In the genomic region with DNA sequence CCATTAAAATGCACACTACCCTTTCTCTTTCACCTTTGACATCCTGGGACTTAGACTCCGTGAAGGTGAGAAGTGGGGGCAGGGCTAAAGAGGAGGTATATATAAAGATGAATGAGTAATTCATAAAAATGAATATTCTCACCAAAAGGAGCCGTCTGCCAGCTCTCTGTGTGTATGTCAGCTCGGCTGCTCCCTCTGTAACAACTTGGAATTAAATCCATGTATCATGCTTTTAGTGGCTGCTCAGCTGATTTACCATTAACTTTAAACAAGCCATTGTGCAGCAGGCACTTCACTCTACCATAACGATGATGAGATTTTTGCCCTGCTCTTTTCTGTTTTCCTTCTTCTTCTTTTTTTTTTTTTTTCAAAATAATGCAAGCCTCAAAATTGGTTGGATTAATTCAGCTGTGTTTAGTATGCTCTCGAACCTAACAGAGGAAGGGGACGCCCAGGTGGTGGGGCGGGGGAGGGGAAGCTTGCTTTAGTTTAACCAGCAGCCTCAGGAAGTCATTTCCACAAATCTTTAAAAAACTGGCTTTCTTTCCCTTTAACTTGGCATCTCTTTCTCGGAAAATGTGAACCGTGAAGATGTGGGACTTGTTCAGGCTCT, we compare ENCODE assay signal across 7 mouse cellular contexts.
A peak's percentile ranks its signal among the peaks of the same experiment; 100 is the strongest.
DNase-seq lines count a peak whose midpoint lies in the region; ATAC-seq and TF ChIP-seq lines count a peak whose summit lies in the region.

No protein-coding gene starts in this region.

- no peaks in the 10 kb centered on the region for H3K9me3 ChIP-seq in forebrain, embryonic 10.5 days
- no peaks in the 10 kb centered on the region for H3K9me3 ChIP-seq in intestine, embryonic 15.5 days
- H3K9me3 ChIP-seq in neural tube, embryonic 15.5 days (replicated peaks): no peaks in the 10 kb centered on the region

- H3K36me3 ChIP-seq in forebrain, embryonic 10.5 days (replicated peaks): no peaks in the 10 kb centered on the region
- no peaks in the 10 kb centered on the region for H3K36me3 ChIP-seq in intestine, embryonic 15.5 days
- H3K36me3 ChIP-seq in neural tube, embryonic 15.5 days: no peaks in the 10 kb centered on the region

- peak overlapping the region; percentile 49 for H3K4me2 ChIP-seq in intestine, embryonic 15.5 days (replicated peaks)
- peak overlapping the region; percentile 50 for H3K4me2 ChIP-seq in neural tube, embryonic 15.5 days

- no peak for TF ChIP-seq CTCF in left cerebral cortex, adult 2 months (IDR thresholded peaks at IDR 0.05)

- H3K4me1 ChIP-seq in forebrain, embryonic 10.5 days: peaks cover 36% of the 10 kb centered on the region
- no peaks in the 10 kb centered on the region; the same call in 1 of the 2 replicates for H3K4me1 ChIP-seq in intestine, embryonic 15.5 days (replicated peaks)
- H3K4me1 ChIP-seq in neural tube, embryonic 15.5 days: peaks cover 42% of the 10 kb centered on the region

- WGBS in forebrain, embryonic 10.5 days: 22% methylated on average over 9 of the region's 9 CpGs
- 15% methylated on average over 9 of the region's 9 CpGs for WGBS in intestine, embryonic 15.5 days
- WGBS in neural tube, embryonic 15.5 days: 6% methylated on average over 9 of the region's 9 CpGs

- H3K9ac ChIP-seq in intestine, embryonic 15.5 days: no peak overlapping the region
- 0 out of 2 replicates have a peak overlapping the region, but pooled peaks have one; percentile 20 for H3K9ac ChIP-seq in neural tube, embryonic 15.5 days (replicated peaks)

- ATAC-seq in intestine, embryonic 15.5 days: no peak
- 0 out of 2 replicates have a peak, but pooled peaks have one; percentile 36 for ATAC-seq in neural tube, embryonic 15.5 days (ENCODE audit: low FRiP score)

- peaks cover 56% of the 10 kb centered on the region for H3K27me3 ChIP-seq in forebrain, embryonic 10.5 days (ENCODE audit: poor library complexity, severe bottlenecking)
- H3K27me3 ChIP-seq in intestine, embryonic 15.5 days (replicated peaks): peaks cover 3% of the 10 kb centered on the region; the same call in 1 of the 2 replicates
- no peaks in the 10 kb centered on the region for H3K27me3 ChIP-seq in neural tube, embryonic 15.5 days (replicated peaks)

- intact Hi-C loops in left cerebral cortex, adult 2 months (cut with DNase I): no loop called here

- no peak overlapping the region for H3K27ac ChIP-seq in left cerebral cortex, adult 2 months
- peak overlapping the region; percentile 70; the same call in 1 of the 2 replicates for H3K27ac ChIP-seq in forebrain, embryonic 10.5 days
- no peak overlapping the region for H3K27ac ChIP-seq in intestine, embryonic 15.5 days
- H3K27ac ChIP-seq in neural tube, embryonic 15.5 days (replicated peaks): peak overlapping the region; percentile 78

- peak overlapping the region; percentile 36 for H3K4me3 ChIP-seq in left cerebral cortex, adult 2 months
- H3K4me3 ChIP-seq in forebrain, embryonic 10.5 days: peak overlapping the region; percentile 48
- no peak overlapping the region; the same call in 1 of the 2 replicates for H3K4me3 ChIP-seq in intestine, embryonic 15.5 days (replicated peaks)
- peak overlapping the region; percentile 15 for H3K4me3 ChIP-seq in neural tube, embryonic 15.5 days (replicated peaks)

- no peak for DNase-seq in left cerebral cortex, adult 2 months (ENCODE audit: extremely low spot score in 1 of 2, low spot score in 2 of 2)
- DNase-seq in left cerebral cortex, adult 9 months (ENCODE audit: low spot score in 2 of 2): no peak
- DNase-seq in forebrain, embryonic 10.5 days (ENCODE audit: extremely low spot score, low spot score): no peak
- no peak for DNase-seq in urinary bladder, adult 2 months (ENCODE audit: low spot score)
- no peak for DNase-seq in layer of hippocampus, postnatal 14 days (ENCODE audit: low spot score in 2 of 2)

Comparison
In these comparisons a context has a peak if more than half of its experiments do, and no peak if none do; other contexts are left out.
1. H3K27ac ChIP-seq: peak in forebrain, embryonic 10.5 days (single experiment) and neural tube, embryonic 15.5 days (single experiment); none in left cerebral cortex, adult 2 months (single experiment) and intestine, embryonic 15.5 days (single experiment).